Mouse (Mus musculus) hindbrain, embryonic 11.5 days (tissue): ENCODE data around the gene Gm20403. TPM values are rescaled to one million over a fixed set of nuclear protein-coding genes. Genes with fewer than 3 reads are reported as not detected.

ENCODE experiments used
- ATAC-seq: fragments of 200-750 bp; cut with Nextera tagmentation; 2 replicates; pipeline ENCODE4 v1.8.0; 2017; ENCODE audit warnings: mild to moderate bottlenecking, moderate TSS enrichment, moderate library complexity; ENCODE audit not compliant: low FRiP score
- DNase-seq: peaks from one replicate; pipeline ENCODE4 v3.0.0-alpha.2; 2015; ENCODE audit warnings: low spot score
- H3K27ac ChIP-seq: fragments of 300-500 bp; sonication (generic); 2 replicates; pipeline ENCODE4 v1.5.1; 2014; ENCODE audit warnings: mild to moderate bottlenecking, low read depth, low read length
- H3K27me3 ChIP-seq: fragments of 300-500 bp; sonication (generic); 2 replicates; pipeline ENCODE4 v1.6.1; 2014; ENCODE audit warnings: mild to moderate bottlenecking, low read length, moderate library complexity, mixed read lengths; ENCODE audit not compliant: control insufficient read depth, insufficient read depth
- H3K36me3 ChIP-seq: fragments of 300-500 bp; sonication (generic); 2 replicates; pipeline ENCODE4 v1.6.1; 2014; ENCODE audit warnings: mild to moderate bottlenecking, low read length, moderate library complexity, mixed read lengths; ENCODE audit not compliant: control insufficient read depth, insufficient read depth
- H3K4me1 ChIP-seq: fragments of 300-500 bp; sonication (generic); replicated peaks from 2 replicates; pipeline ENCODE4 v1.6.1; 2014; ENCODE audit warnings: low read length, mixed read lengths; ENCODE audit not compliant: control insufficient read depth, insufficient read depth
- H3K4me2 ChIP-seq: fragments of 300-500 bp; sonication (generic); replicated peaks from 2 replicates; pipeline ENCODE4 v1.6.1; 2014; ENCODE audit warnings: mild to moderate bottlenecking, low read depth, low read length
- H3K4me3 ChIP-seq: fragments of 300-500 bp; sonication (generic); 2 replicates; pipeline ENCODE4 v1.5.1; 2014; ENCODE audit warnings: low read depth, low read length
- H3K9ac ChIP-seq: fragments of 300-500 bp; sonication (generic); 2 replicates; pipeline ENCODE4 v1.6.1; 2014; ENCODE audit warnings: low read depth, low read length
- H3K9me3 ChIP-seq: fragments of 300-500 bp; sonication (generic); 2 replicates; pipeline ENCODE4 v1.6.1; 2016; ENCODE audit warnings: low read length; ENCODE audit not compliant: control insufficient read depth
- WGBS: fragments of 180-500 bp; shearing (Covaris S2); extraction: QIAGEN DNeasy Blood & Tissue Kit; methylation state at CpG from one replicate; pipeline ENCODE4 v1.1.7; 2014; 5-methylcytosine and 5-hydroxymethylcytosine counted together
- polyA plus RNA-seq: library from polyadenylated mRNA; unstranded; fragments of >200 nt; fragmentation: Nextera tagmentation; extraction: Ambion mirVana; gene quantifications from 2 replicates; pipeline ENCODE4 v1.2.1, GENCODE M21; 2014

Gm20403 gene
- polyA plus RNA-seq, 1 experiment from 2014 or later, result not detected

GRCm38 (mm10) chr12:54995965-54996364, 9.6 kb upstream of the Gm20403 start:
- Histone ChIP-seq H3K9ac (no peak overlapping the region), H3K4me2 (no peak overlapping the region), H3K27ac (no peak overlapping the region), H3K27me3 (no peaks in the 10 kb centered on the region), H3K36me3 (no peaks in the 10 kb centered on the region), H3K9me3 (no peaks in the 10 kb centered on the region), H3K4me1 (no peaks in the 10 kb centered on the region), H3K4me3 (no peak overlapping the region)
- WGBS, result 86% methylated on average over 3 of the region's 3 CpGs
- ATAC-seq, result no peak
- no peak for DNase-seq

- DNase-seq, result no peak
- H3K36me3 ChIP-seq, result no peaks in the 10 kb centered on the region
- no peak for ATAC-seq
These were observed 8.1 kb upstream of the Gm20403 start for GRCm38 (mm10) chr12:54994418-54994817.

GRCm38 (mm10) chr12:54994068-54994386, 7.7 kb upstream of the Gm20403 start:
- Histone ChIP-seq H3K36me3 (no peaks in the 10 kb centered on the region), H3K9me3 (no peaks in the 10 kb centered on the region), H3K4me1 (no peaks in the 10 kb centered on the region), H3K27me3 (no peaks in the 10 kb centered on the region), H3K4me2 (no peak overlapping the region), H3K27ac (no peak overlapping the region), H3K9ac (no peak overlapping the region), H3K4me3 (no peak overlapping the region)
- ATAC-seq (no peak), DNase-seq (no peak)
- whole genome bisulfite sequencing, result 82% methylated on average over 6 of the region's 6 CpGs

More at GRCm38 (mm10) chr12:54994418-54994817, 8.1 kb upstream of the Gm20403 start:
- WGBS, result 96% methylated on average over 4 of the region's 4 CpGs
- Histone ChIP-seq H3K4me1 (no peaks in the 10 kb centered on the region), H3K9ac (no peak overlapping the region), H3K27me3 (no peaks in the 10 kb centered on the region), H3K4me2 (no peak overlapping the region), H3K27ac (no peak overlapping the region), H3K9me3 (no peaks in the 10 kb centered on the region), H3K4me3 (no peak overlapping the region)

- DNase-seq, result no peak
These were observed 7.1 kb upstream of the Gm20403 start for GRCm38 (mm10) chr12:54993246-54994067.

GRCm38 (mm10) chr12:54992814-54993213, 6.5 kb upstream of the Gm20403 start:
- 92% methylated on average over 3 of the region's 3 CpGs for WGBS
- no peak overlapping the region for H3K9ac ChIP-seq
- DNase-seq, result no peak

More at GRCm38 (mm10) chr12:54993246-54994067, 7.1 kb upstream of the Gm20403 start:
- Histone ChIP-seq H3K4me3 (no peak overlapping the region), H3K36me3 (no peaks in the 10 kb centered on the region), H3K27ac (no peak overlapping the region), H3K9ac (no peak overlapping the region), H3K4me2 (no peak overlapping the region), H3K27me3 (no peaks in the 10 kb centered on the region), H3K9me3 (no peaks in the 10 kb centered on the region), H3K4me1 (no peaks in the 10 kb centered on the region)
- ATAC-seq, result no peak
- WGBS, result 68% methylated on average over 16 of the region's 16 CpGs

GRCm38 (mm10) chr12:54988323-54988850, 2.1 kb upstream of the Gm20403 start:
- Histone ChIP-seq H3K4me1 (no peaks in the 10 kb centered on the region), H3K27me3 (no peaks in the 10 kb centered on the region), H3K9me3 (no peaks in the 10 kb centered on the region), H3K4me3 (no peak overlapping the region), H3K9ac (no peak overlapping the region), H3K36me3 (no peaks in the 10 kb centered on the region), H3K27ac (no peak overlapping the region), H3K4me2 (no peak overlapping the region)
- ATAC-seq (no peak), DNase-seq (no peak)
- WGBS, result 84% methylated on average over 4 of the region's 4 CpGs

More at GRCm38 (mm10) chr12:54992814-54993213, 6.5 kb upstream of the Gm20403 start:
- H3K4me3 ChIP-seq, result no peak overlapping the region
- no peaks in the 10 kb centered on the region for H3K9me3 ChIP-seq
- no peak for ATAC-seq
- no peaks in the 10 kb centered on the region for H3K36me3 ChIP-seq
- no peaks in the 10 kb centered on the region for H3K27me3 ChIP-seq
- no peak overlapping the region for H3K4me2 ChIP-seq
- H3K4me1 ChIP-seq, result no peaks in the 10 kb centered on the region
- no peak overlapping the region for H3K27ac ChIP-seq

- H3K36me3 ChIP-seq, result no peaks in the 10 kb centered on the region
- no peaks in the 10 kb centered on the region for H3K4me1 ChIP-seq
- H3K9me3 ChIP-seq, result no peaks in the 10 kb centered on the region
- no peak for ATAC-seq
- no peak overlapping the region for H3K9ac ChIP-seq
- no peak for DNase-seq
- no peak overlapping the region for H3K27ac ChIP-seq
- H3K27me3 ChIP-seq, result no peaks in the 10 kb centered on the region
- H3K4me3 ChIP-seq, result no peak overlapping the region
- WGBS, result 84% methylated on average over 2 of the region's 2 CpGs
- H3K4me2 ChIP-seq, result no peak overlapping the region
These were observed 827 bp upstream of the Gm20403 start for GRCm38 (mm10) chr12:54987156-54987555.

GRCm38 (mm10) chr12:54985257-54986051, 875 bp downstream of the Gm20403 start:
- no peaks in the 10 kb centered on the region for H3K36me3 ChIP-seq
- peak overlapping the region; percentile 93 for H3K9ac ChIP-seq
- H3K4me3 ChIP-seq, result peak overlapping the region; percentile 93
- ATAC-seq, result peak; percentile 67
- H3K9me3 ChIP-seq, result no peaks in the 10 kb centered on the region
- DNase-seq, result peak; percentile 76
- H3K4me2 ChIP-seq, result peak overlapping the region; percentile 92
- WGBS, result under 1% methylated on average over 86 of the region's 117 CpGs
- H3K27ac ChIP-seq, result peak overlapping the region; percentile 88
- H3K27me3 ChIP-seq, result no peaks in the 10 kb centered on the region
- H3K4me1 ChIP-seq, result no peaks in the 10 kb centered on the region
